30 mouse cellular contexts compared by ENCODE assay signal in genomic region chr7:46529930-46530329, GRCm38 (mm10).
A peak's percentile ranks its signal among the peaks of the same experiment; 100 is the strongest.
DNase-seq lines count a peak whose midpoint lies in the region; ATAC-seq lines count a peak whose summit lies in the region.
"Had no signal": no experiment of that assay in that cellular context is flagged by ENCODE, and none has a peak within 500 bp of the region (broad histone marks: within the 10 kb centered on the region; RNA-seq: fewer than 3 reads in every experiment).

No protein-coding gene starts in this region.

- H3K9me3 ChIP-seq in hindbrain, embryonic 13.5 days, result no peaks in the 10 kb centered on the region
- no peaks in the 10 kb centered on the region for H3K9me3 ChIP-seq in hindbrain, embryonic 11.5 days (ENCODE audit: control insufficient read depth, low read length)
- H3K9me3 ChIP-seq in midbrain, embryonic 15.5 days, result no peaks in the 10 kb centered on the region
- H3K9me3 ChIP-seq: embryonic facial prominence, embryonic 10.5 days; G1E; intestine, embryonic 15.5 days; limb, embryonic 10.5 days; liver, embryonic 15.5 days; lung, embryonic 15.5 days had no signal

- 55% methylated on average over 8 of the region's 8 CpGs for WGBS in hindbrain, embryonic 13.5 days
- 56% methylated on average over 8 of the region's 8 CpGs for WGBS in hindbrain, embryonic 11.5 days
- WGBS in midbrain, embryonic 15.5 days, result 45% methylated on average over 8 of the region's 8 CpGs

- peak overlapping the region; percentile 52 for H3K27ac ChIP-seq in hindbrain, embryonic 13.5 days
- no peak overlapping the region for H3K27ac ChIP-seq in hindbrain, embryonic 11.5 days (ENCODE audit: low read depth, low read length)
- H3K27ac ChIP-seq in midbrain, embryonic 15.5 days, result peak overlapping the region; percentile 52; the same call in 1 of the 2 replicates
- H3K27ac ChIP-seq: embryonic facial prominence, embryonic 10.5 days; heart, adult 2 months; intestine, embryonic 15.5 days; limb, embryonic 10.5 days; liver, embryonic 15.5 days; lung, embryonic 15.5 days had no signal

- no peaks in the 10 kb centered on the region for H3K36me3 ChIP-seq in hindbrain, embryonic 13.5 days
- no peaks in the 10 kb centered on the region for H3K36me3 ChIP-seq in hindbrain, embryonic 11.5 days (ENCODE audit: control insufficient read depth, insufficient read depth, low read length)
- no peaks in the 10 kb centered on the region for H3K36me3 ChIP-seq in midbrain, embryonic 15.5 days (replicated peaks)
- H3K36me3 ChIP-seq: embryonic facial prominence, embryonic 10.5 days; intestine, embryonic 15.5 days; limb, embryonic 10.5 days; liver, embryonic 15.5 days; lung, embryonic 15.5 days had no signal

- DNase-seq in hindbrain, embryonic 11.5 days (ENCODE audit: low spot score), result no peak
- peak; percentile 45 for DNase-seq in R1 (ENCODE audit: low read depth, low spot score)
- peak; percentile 34 for DNase-seq in brain, adult 2 months (ENCODE audit: low read depth, low spot score)
- no peak for DNase-seq in gastrocnemius, postnatal 10 days
- DNase-seq in urinary bladder, postnatal 36 days (ENCODE audit: low spot score in 2 of 2), result no peak
- no peak for DNase-seq in adrenal gland, adult 8-10 months
- DNase-seq: adrenal gland, postnatal 10 days; B cell, adult 2 months; cerebellum, adult 9-10 months; gastrocnemius, postnatal 25 days; heart, adult 2 months; heart, postnatal 4 days; kidney, adult 8-10 months; kidney, postnatal 10 days; liver; lung, postnatal 36 days; right cerebral cortex, postnatal 14 days; spleen, adult 18-20 months had no signal

- H3K9ac ChIP-seq in hindbrain, embryonic 13.5 days, result no peak overlapping the region
- no peak overlapping the region for H3K9ac ChIP-seq in hindbrain, embryonic 11.5 days (ENCODE audit: low read depth, low read length)
- no peak overlapping the region for H3K9ac ChIP-seq in midbrain, embryonic 15.5 days
- H3K9ac ChIP-seq: intestine, embryonic 15.5 days; liver, embryonic 15.5 days; lung, embryonic 15.5 days had no signal

- H3K4me1 ChIP-seq in hindbrain, embryonic 13.5 days (replicated peaks), result peaks cover 29% of the 10 kb centered on the region
- H3K4me1 ChIP-seq in hindbrain, embryonic 11.5 days (replicated peaks; ENCODE audit: control insufficient read depth, insufficient read depth, low read length), result no peaks in the 10 kb centered on the region
- peaks cover 16% of the 10 kb centered on the region for H3K4me1 ChIP-seq in midbrain, embryonic 15.5 days
- H3K4me1 ChIP-seq: intestine, embryonic 15.5 days; liver, embryonic 15.5 days; lung, embryonic 15.5 days had no signal

- no peak for ATAC-seq in hindbrain, embryonic 13.5 days (ENCODE audit: low FRiP score)
- no peak for ATAC-seq in hindbrain, embryonic 11.5 days (ENCODE audit: low FRiP score)
- ATAC-seq in midbrain, embryonic 15.5 days (replicated peaks), result 0 out of 2 replicates have a peak, but pooled peaks have one; percentile 43
- ATAC-seq: activated CD4-positive, CD25-positive, alpha-beta regulatory T cell, adult 4 months; intestine, embryonic 15.5 days; Patski had no signal

- H3K4me2 ChIP-seq in hindbrain, embryonic 13.5 days, result no peak overlapping the region
- no peak overlapping the region for H3K4me2 ChIP-seq in hindbrain, embryonic 11.5 days (replicated peaks; ENCODE audit: low read depth, low read length)
- no peak overlapping the region for H3K4me2 ChIP-seq in midbrain, embryonic 15.5 days
- H3K4me2 ChIP-seq: intestine, embryonic 15.5 days; liver, embryonic 15.5 days; lung, embryonic 15.5 days had no signal

- H3K4me3 ChIP-seq in hindbrain, embryonic 13.5 days, result no peak overlapping the region
- no peak overlapping the region for H3K4me3 ChIP-seq in hindbrain, embryonic 11.5 days (ENCODE audit: low read depth, low read length)
- H3K4me3 ChIP-seq in midbrain, embryonic 15.5 days, result no peak overlapping the region
- H3K4me3 ChIP-seq: embryonic facial prominence, embryonic 10.5 days; heart, adult 2 months; intestine, embryonic 15.5 days; limb, embryonic 10.5 days; liver, embryonic 15.5 days; lung, embryonic 15.5 days; myocyte had no signal

- H3K27me3 ChIP-seq in hindbrain, embryonic 13.5 days, result no peaks in the 10 kb centered on the region
- no peaks in the 10 kb centered on the region for H3K27me3 ChIP-seq in hindbrain, embryonic 11.5 days (ENCODE audit: control insufficient read depth, insufficient read depth, low read length)
- no peaks in the 10 kb centered on the region for H3K27me3 ChIP-seq in midbrain, embryonic 15.5 days (replicated peaks)
- H3K27me3 ChIP-seq: CH12.LX; intestine, embryonic 15.5 days; liver, embryonic 15.5 days; lung, embryonic 15.5 days; Patski had no signal

Comparison
In these comparisons a context has a peak if more than half of its experiments do, and no peak if none do; other contexts are left out.
1. DNase-seq: peak in R1 (single experiment) and brain, adult 2 months (single experiment); none in hindbrain, embryonic 11.5 days (single experiment), gastrocnemius, postnatal 10 days (single experiment), urinary bladder, postnatal 36 days (0 of 2) and adrenal gland, adult 8-10 months (single experiment).